Mouse (Mus musculus) small intestine, adult 2 months (tissue): ENCODE results near the gene Atp8a1. TPM values are rescaled to one million over a fixed set of nuclear protein-coding genes. Genes with fewer than 3 reads are reported as not detected.

Experiments
- H3K27ac ChIP-seq: fragments of 200-500 bp; 2 replicates; pipeline ENCODE4 v1.5.1; 2012; ENCODE audit warnings: low read depth, low read length, control low read depth, inconsistent platforms; ENCODE audit not compliant: insufficient read depth
- H3K27me3 ChIP-seq: fragments of 200-500 bp; 2 replicates; pipeline ENCODE4 v1.6.1; 2012; ENCODE audit warnings: mild to moderate bottlenecking, moderate library complexity, low read length, inconsistent platforms; ENCODE audit not compliant: control insufficient read depth, insufficient read depth
- H3K36me3 ChIP-seq: fragments of 200-500 bp; 2 replicates; pipeline ENCODE4 v1.6.1; 2012; ENCODE audit warnings: mild to moderate bottlenecking, low read length, control low read depth, inconsistent platforms; ENCODE audit not compliant: control insufficient read depth, insufficient read depth
- H3K4me1 ChIP-seq: fragments of 200-500 bp; 2 replicates; pipeline ENCODE4 v1.6.1; 2012; ENCODE audit warnings: low read length, inconsistent platforms, mixed read lengths; ENCODE audit not compliant: control insufficient read depth, insufficient read depth, insufficient read length
- H3K4me3 ChIP-seq: fragments of 200-500 bp; 2 replicates; pipeline ENCODE4 v1.5.1; 2012; ENCODE audit warnings: low read depth, mild to moderate bottlenecking, control low read depth, inconsistent platforms, low read length, moderate library complexity
- CTCF ChIP-seq: fragments of 200-500 bp; IDR thresholded peaks from 2 replicates; pipeline ENCODE4 v1.5.1; 2012; ENCODE audit warnings: low read depth, mild to moderate bottlenecking, control low read depth, inconsistent platforms, low read length, moderate library complexity, mixed read lengths; ENCODE audit not compliant: insufficient replicate concordance, insufficient read length; ENCODE audit errors: extremely low read depth
- POLR2A ChIP-seq: fragments of 200-500 bp; IDR thresholded peaks from 2 replicates; pipeline ENCODE4 v1.6.1; 2012; ENCODE audit warnings: low read depth, mild to moderate bottlenecking, control low read depth, inconsistent platforms, low read length, moderate library complexity
- WGBS: fragments of 180-500 bp; shearing (Covaris S2); methylation state at CpG from one replicate; pipeline ENCODE4 v1.1.7; 2018; 5-methylcytosine and 5-hydroxymethylcytosine counted together
- polyA plus RNA-seq: library from polyadenylated mRNA; depleted of rRNA; stranded (reverse); fragments of >200 nt; gene quantifications from 2 replicates; pipeline ENCODE4 v1.2.3, GENCODE M21; 2012; rRNA removed

Atp8a1 gene
- 13.5 and 18.6 TPM in 2 replicates for polyA plus RNA-seq

DNA sequence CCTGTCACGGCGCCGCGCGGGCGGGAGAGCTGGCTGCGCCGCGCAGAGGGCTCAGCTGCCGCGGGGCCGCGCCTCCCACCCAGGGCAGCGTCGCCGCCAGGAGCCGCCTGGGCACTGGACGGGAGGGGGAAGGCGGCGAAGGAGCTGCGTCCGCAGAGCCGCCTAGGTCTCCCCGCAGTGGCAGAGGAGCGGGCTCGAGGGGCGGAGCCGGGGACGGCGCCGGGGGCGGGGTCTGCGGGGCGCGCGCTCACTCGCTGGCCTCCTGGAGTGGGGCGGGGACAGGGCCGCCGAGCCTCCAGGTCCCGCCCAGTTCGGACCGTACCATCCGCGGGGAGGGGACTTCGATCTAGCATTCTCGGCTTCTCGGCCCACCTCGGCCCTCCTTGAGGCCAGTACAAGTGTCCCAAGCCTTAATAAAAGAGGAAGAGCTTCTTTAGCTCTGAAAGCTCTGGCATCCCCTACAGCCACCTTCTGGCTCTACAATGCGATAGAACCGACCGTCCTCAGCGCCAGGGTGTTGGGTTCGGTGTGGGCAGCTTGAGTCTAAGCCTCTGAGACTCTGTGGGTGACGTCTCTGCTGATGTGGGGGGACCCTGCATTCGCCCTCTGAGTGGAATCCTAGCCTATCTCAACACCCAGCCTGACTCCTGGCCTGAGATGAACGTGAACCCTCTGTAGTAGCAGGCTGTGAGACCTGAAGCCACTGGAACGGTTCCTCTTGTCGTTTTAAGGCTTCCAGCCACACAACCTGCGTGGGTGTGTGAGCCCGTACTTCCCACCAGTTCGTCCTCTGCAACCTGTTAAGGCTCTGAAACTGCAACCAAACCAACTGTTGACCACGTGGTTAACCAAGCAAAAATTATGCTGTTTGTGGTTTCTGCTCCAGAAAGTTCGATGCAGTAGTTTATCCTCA, at the start of gene Atp8a1:
Gene Atp8a1 (minus strand): TSS at position 182 of the 913 bp plus-strand sequence.
- Histone ChIP-seq H3K27ac (peak within 1 kb of the TSS; percentile 89), H3K4me3 (peak within 1 kb of the TSS; percentile 95), H3K4me1 (peaks cover 16% of the 10 kb centered on the region), H3K27me3 (no peaks in the 10 kb centered on the region), H3K36me3 (no peaks in the 10 kb centered on the region)
- under 1% methylated on average over 64 of the region's 64 CpGs for WGBS
- TF ChIP-seq CTCF (no peak), POLR2A (peak; percentile 93)

DNA sequence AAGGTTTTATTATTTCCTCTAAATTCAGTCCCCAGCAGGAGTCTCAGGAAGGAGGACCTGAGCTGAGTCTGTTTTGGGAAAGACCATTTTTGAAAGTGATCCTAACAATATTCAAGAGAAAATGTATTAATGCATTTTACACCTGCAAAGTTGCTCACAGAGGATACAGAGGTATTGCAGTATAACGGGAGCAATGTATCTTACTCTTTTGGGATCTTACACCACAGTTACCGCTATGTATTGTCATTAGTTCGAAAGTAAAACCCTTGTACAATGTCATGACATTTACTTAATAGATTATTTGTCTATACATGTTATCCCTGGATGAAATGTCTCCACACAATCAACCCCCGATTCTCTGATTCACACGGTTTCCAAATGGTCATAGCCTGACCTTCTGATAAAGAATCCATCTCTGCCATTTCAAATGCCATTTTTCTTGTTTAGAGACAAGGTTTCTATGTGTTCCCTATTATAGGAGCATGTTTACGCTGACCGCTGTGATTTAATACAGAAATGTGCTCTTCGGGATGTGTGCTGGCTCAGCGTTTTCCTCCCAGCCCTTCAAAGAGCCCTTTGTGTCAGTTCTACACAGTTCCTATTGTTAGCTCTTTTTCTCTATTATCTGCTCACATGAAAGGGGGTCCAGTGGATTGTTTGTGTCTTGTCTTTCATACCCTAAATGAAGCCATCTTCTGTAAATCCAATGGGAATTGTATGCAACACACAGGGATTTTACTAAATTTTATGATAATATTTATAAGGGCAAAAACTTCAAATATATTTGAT, 37.4 kb upstream of the Atp8a1 start:
- TF ChIP-seq CTCF (no peak), POLR2A (no peak)
- Histone ChIP-seq H3K4me1 (no peaks in the 10 kb centered on the region), H3K27ac (no peak overlapping the region), H3K4me3 (no peak overlapping the region), H3K36me3 (no peaks in the 10 kb centered on the region), H3K27me3 (no peaks in the 10 kb centered on the region)
- 89% methylated on average over 9 of the region's 9 CpGs for WGBS

DNA sequence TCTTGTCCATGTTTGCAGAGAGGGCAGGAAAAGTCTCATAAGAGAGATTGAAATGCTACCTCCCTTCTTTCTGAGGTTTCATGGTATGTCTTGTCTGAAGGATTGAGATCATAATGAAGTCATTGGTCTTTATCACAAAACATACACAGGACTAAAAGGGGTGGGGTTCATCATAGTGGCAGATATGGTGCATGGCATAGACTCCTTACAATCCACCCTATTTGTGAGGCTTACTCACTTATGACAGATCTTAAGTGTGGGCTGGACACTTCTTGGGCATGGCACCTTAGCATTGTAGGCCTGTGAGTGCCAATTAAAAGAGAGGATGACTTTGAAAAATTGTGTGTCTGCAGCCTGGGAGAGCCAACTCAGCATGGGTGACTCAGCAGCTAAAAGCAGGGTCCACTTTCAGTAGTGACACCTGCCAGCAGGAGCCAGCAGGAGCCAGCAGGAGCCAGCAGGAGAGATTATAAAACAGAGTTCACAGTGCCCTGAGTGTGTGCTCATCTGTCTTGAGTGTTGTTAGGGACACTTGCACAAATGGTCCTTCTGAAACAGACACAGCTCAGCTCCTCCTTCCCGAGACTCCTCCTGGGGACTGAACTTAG, 36.4 kb upstream of the Atp8a1 start:
- H3K4me1 ChIP-seq = no peaks in the 10 kb centered on the region
- H3K4me3 ChIP-seq = no peak overlapping the region
- no peaks in the 10 kb centered on the region for H3K36me3 ChIP-seq
- 68% methylated on average over 1 of the region's 1 CpGs for WGBS
- TF ChIP-seq CTCF (no peak), POLR2A (no peak)
- no peaks in the 10 kb centered on the region for H3K27me3 ChIP-seq
- H3K27ac ChIP-seq = no peak overlapping the region

DNA sequence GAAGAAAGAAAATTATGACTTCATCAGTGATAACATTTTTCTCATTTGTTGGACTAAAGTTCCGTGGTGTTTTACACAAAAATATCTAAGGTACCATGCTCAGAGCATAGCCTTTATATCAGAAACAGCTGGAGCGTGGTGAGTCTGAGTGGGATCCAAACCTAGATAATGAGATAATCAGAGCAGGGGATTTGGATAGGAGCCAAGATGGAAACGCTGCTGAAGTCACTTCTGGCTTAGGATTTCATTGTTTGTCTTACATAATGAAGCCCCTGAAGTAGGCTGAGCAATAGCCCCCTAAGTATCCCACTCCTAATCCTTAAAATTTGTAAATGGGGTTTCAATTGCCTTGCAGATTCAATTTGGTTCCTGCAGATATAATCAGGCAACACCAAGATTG, 24.2 kb upstream of the Atp8a1 start:
- H3K27ac ChIP-seq = no peak overlapping the region
- 36% methylated on average over 3 of the region's 3 CpGs for WGBS

GRCm38 (mm10) chr5:67866221-67866620, 19.0 kb upstream of the Atp8a1 start:
- TF ChIP-seq CTCF (no peak), POLR2A (no peak)
- Histone ChIP-seq H3K36me3 (no peaks in the 10 kb centered on the region), H3K4me3 (no peak overlapping the region), H3K27me3 (no peaks in the 10 kb centered on the region), H3K27ac (no peak overlapping the region), H3K4me1 (peaks cover 11% of the 10 kb centered on the region; the same call in 1 of the 2 replicates)
- 73% methylated on average over 9 of the region's 9 CpGs for WGBS

More for the DNA sequence above, 24.2 kb upstream of the Atp8a1 start:
- no peak for TF ChIP-seq POLR2A
- TF ChIP-seq CTCF = no peak
- no peaks in the 10 kb centered on the region for H3K27me3 ChIP-seq
- no peak overlapping the region for H3K4me3 ChIP-seq
- H3K36me3 ChIP-seq = no peaks in the 10 kb centered on the region
- H3K4me1 ChIP-seq = no peaks in the 10 kb centered on the region; the same call in 1 of the 2 replicates

GRCm38 (mm10) chr5:67865670-67866069, 18.4 kb upstream of the Atp8a1 start:
- Histone ChIP-seq H3K4me3 (no peak overlapping the region), H3K27me3 (no peaks in the 10 kb centered on the region), H3K36me3 (no peaks in the 10 kb centered on the region), H3K27ac (no peak overlapping the region), H3K4me1 (peaks cover 11% of the 10 kb centered on the region; the same call in 1 of the 2 replicates)
- 78% methylated on average over 5 of the region's 5 CpGs for WGBS
- TF ChIP-seq CTCF (no peak), POLR2A (no peak)
